Mouse (Mus musculus) lung, adult 2 months (tissue): ENCODE results near the gene Dennd6b.

Experiments
- CTCF ChIP-seq: fragments of 200-500 bp; IDR thresholded peaks from 2 replicates; pipeline ENCODE4 v1.5.1; 2011; ENCODE audit warnings: mild to moderate bottlenecking, low read length, control low read depth; ENCODE audit not compliant: insufficient read depth
- POLR2A ChIP-seq: fragments of 200-500 bp; IDR thresholded peaks from 2 replicates; pipeline ENCODE4 v1.6.1; 2011; ENCODE audit warnings: low read depth, mild to moderate bottlenecking, control low read depth, low read length, borderline replicate concordance; ENCODE audit errors: extremely low read depth

GRCm38 (mm10) chr15:89140659-89141252 is 55.5 kb downstream of the Dennd6b start, which contains the start of gene Mapk12:
- TF ChIP-seq POLR2A (peak; percentile 55; the same call in 1 of the 2 replicates), CTCF (no peak)
